Mouse (Mus musculus) mature B cell (primary cell): ENCODE measurements around the gene Adgrb3.

Source experiments
- in situ Hi-C: fragments of 300-500 bp; cut with MboI; formaldehyde crosslinking; loops from 2 replicates; pipeline ENCODE4 v1.14.3; 2019

Gene Adgrb3

DNA sequence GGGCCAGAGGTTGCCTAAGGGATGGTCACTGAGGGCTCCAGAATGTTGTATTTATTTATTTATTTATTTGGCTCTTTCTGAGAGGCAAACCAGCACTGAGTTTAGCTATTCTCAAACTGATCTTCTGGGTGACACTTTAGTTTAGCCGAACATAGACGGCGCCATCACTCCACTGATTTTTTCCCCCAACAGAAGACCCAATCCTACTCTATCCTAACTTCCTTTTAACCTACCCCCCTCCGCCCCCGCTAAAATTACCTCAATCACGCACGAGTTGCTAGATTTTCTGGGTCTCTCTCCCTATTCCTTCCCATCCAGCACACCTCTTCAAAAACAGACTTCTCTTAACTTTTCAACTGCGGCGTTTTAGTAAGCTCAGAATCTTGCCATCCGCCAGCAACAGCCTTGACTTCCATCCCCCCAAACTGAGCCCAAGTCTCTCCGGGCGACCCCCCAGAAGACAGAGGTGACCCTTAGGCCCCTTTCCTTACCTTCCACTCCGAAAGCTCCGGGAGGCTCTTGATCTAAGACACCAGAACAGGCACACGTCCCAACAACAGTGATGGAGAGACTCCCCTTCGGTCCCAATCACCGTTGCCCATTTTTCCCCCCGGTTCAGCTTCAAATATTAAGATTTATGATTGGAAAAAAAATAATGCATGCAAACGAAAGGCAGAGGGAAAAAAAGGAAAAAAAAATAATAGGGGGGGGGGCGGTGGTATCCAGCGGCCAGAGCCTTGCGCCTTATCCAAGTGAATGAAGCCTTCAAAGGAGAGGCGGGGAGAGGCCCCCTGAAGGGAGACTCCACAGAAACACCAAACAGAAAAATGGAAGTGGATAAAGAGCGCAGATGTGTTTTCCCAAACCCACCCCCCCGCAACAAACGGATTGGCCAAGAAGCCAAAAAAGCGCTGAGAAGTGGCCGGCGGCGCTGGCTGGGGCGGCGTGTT is at the start of gene Adgrb3:
TSS of gene Adgrb3 (minus strand) at position 737 of the 950 bp plus-strand sequence.
- in situ Hi-C loops: no loop called here

DNA sequence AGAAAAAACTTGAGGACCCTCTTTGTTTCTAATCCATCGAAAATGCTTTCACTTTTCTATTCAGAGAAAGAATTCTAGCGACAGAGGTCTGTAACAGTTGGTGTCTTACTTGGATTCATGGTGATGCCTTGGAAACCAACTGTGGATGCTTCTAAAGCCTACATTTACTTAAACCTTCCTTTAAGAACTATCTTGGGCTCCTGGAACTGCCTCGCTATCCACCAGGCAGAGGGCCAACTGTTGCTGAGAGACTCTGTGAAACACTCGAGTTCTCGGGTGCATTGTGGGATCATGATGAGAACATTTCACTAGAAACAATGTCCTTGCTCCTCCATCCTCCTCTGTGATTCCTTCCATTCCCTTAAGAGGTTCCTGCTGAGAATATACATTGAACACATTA is 48.0 kb upstream of the Adgrb3 start:
- in situ Hi-C loops: no loop called here

DNA sequence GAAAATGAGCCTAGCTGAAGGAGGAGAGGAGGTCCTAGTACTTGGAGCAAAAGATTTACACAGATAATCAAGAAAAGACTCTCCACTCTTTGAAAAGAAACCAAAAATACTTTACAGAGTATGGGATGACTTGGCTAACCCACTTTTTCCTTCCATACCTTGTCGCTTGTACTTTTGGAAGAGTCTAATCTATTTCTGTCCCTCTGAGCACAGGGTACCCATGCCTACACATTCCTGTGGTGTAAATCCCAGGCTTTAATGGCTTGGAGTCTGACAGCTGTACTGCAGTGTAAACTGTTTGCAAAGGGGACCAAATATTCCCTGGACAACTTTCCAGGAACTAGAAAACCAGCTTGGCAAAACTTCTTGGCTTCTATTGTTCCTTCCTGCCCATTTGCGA is 28.0 kb upstream of the Adgrb3 start:
- in situ Hi-C loops: no loop called here

DNA sequence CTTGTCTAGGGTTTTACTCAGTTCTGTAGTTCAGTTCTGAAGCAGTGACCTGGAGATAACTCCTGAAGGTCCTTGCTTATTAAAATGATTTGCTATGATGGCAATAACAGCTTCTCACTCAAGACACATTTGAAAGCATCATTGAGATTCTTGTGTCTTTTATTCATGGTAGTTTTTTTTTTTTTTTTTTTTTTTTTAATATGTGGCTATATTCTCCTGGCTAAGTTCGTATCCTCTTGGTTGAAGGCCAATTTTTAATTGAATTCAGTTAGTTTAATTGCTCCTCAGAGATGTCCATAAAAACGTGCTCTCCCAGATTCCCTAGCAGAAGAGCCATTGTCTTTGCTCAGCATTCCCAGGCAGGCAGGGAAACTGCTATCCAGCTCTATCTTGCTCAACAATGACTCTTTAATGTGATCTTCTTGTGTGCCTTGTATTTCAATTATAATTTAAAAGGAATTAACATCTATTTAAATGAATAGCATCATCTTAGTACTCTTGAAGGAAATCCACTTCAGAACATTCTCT is 25.0 kb upstream of the Adgrb3 start:
- in situ Hi-C loops: no loop called here

DNA sequence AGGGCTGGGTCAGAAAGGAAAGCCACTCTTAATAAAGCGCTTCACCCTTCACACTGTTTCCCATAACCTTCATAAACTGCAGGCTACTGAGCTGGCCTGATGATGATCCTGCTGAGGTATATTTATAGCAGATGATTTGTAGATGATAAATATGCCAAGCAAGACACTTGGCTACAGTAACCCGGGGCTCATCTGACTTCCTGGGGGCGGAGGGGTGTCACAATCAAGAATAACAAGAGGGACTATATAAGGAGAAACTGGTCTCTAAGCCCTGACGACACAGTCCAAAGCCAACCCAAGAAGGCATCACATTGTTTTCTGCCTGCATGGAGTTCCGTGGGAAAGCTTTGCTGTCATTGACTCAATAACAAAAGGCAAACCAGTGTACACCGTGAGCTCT is 2.8 kb upstream of the Adgrb3 start:
- in situ Hi-C loops: no loop called here

DNA sequence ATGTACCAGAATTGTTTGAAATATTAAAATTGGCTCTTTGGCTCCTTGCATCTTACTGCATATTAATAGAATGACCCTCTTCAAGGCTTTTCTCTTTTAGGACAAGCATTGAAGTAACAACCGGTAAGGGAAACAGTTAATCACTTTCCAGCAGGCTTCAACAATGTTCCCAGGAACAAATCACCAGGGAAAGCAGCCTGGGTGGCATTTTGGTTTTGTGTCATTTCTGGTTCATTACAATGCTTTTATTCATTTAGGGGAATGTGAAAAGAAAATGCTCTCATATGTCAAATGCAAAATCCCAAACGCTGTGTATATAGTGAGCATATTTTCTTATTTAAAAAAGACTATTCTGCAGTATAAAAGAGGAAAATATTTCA is 2.0 kb upstream of the Adgrb3 start:
- in situ Hi-C loops: no loop called here

DNA sequence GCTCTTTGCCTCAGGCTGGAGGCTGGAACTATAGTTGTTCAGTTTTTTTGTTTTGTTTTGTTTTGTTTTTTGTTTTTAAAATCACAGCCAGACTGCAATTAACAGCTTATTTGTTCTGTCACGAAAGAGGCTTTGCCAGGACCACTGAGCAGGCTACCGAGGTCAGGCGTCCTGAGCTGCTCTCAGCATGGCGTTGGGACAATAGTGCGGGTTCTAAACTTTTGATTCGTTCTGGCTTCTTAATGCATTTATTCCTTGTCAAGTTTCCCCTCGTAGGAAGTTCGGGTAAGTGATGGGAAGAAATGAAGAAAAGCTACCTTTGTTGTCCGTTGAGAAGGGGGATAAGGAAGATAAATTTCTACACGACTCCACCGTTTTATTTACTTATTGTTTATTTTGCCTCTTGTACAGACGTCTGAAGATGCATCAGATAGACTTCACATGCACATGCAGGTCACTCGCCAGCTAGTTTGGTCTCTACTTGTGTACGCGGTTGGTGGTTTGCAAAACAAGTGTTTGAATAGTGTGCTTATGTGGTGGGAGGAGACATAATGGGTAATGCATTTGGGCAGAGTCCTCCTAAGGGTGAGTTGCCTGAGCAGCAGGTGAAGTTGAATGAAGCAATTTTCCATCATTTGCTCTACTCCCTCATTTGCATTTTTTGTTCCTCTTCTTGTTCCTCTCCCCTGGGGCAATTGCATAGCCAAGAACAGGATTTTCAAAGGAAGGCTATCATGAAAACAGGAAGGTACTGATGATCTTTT is 1.4 kb upstream of the Adgrb3 start:
- in situ Hi-C loops: no loop called here

DNA sequence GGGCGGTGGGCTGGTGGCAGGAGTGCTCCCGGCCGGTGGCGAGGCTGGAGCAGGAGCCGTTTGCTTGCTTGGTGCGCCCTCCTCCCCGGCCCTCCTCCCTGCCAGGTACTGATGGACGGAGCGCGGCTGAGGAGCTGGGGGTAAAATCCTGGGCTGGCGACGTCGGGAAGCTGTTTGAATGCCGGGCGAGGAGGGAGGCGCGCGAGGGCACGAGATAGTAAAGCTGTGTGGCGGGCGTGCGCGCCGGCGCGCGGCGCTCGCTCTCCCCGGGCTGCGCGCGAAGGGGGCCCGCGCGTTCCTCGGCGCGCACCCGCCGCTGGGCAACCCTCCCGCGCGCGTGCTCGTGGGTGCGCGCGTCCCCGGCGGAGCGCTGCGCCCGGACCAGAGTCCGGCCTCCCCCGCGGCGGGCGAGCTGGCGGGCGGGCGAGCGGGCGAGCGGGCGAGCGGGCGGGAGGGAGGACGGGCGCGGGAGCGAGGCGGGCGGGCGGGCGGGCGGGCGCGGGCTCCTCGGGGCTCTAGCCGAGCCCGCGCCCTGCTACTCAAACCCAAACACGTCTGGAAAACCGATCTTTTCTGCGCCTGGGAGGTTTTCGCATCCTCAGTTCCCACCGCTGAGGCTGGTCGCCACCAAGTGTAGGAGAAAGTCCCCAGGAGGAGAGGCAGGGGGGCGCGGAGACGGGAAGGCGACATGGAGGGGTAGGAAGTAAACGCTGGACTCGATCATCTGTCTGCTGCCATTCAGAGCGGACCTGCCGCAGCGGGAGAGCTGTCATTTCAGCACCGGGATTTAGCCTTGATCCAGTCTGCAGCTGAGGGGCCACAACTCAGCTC is 629 bp upstream of the Adgrb3 start:
- in situ Hi-C loops: no loop called here

DNA sequence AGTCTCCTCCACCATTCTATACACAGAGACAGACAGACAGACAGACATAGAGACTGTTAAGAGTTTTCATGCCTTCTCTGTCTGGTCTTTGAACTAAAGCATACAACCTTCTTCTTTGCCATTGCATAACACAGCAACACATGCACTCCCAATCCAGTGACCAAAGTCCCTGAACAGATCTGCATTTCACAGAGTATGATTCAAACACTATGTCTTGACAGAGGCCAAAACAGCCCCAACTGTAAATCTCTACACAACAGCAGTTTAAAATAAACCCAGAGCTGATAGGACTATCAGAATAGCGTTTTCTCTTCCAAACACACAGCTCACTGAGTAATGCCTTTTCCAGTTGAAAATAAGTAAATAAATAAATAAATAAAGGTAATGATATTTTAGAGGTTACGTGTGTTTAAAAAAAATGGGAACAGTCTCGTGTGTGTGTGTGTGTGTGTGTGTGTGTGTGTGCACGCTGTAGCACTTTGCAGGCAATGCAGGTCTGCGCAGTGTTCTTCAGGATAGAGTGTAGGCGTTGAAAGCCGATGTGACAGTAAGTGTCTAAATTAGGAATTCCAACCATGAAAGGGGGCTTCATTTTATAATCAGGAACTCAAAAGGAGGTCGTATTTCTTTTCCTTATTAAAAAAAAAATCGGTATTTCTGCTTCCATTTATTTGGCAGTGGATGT is 1.3 kb downstream of the Adgrb3 start:
- in situ Hi-C loops: no loop called here

DNA sequence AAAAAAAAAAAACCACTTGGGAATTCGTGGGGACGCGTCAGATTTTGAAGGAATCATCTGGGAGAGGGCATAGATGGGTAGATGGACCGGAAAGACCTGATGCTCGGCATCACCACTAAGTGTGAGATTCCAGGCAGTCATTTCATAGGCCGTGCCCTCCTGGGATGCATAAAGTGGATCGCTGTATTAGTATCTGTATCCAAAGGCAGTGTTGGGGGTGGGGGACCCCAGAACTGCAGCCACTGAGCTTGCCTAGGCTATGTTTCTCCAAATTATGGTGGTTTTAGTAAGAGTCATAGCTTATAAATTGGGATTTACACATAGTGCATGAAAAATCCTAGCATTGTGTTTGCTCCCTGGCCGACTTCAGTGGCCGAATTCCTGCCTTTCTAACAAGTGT is 2.1 kb downstream of the Adgrb3 start:
- in situ Hi-C loops: no loop called here

DNA sequence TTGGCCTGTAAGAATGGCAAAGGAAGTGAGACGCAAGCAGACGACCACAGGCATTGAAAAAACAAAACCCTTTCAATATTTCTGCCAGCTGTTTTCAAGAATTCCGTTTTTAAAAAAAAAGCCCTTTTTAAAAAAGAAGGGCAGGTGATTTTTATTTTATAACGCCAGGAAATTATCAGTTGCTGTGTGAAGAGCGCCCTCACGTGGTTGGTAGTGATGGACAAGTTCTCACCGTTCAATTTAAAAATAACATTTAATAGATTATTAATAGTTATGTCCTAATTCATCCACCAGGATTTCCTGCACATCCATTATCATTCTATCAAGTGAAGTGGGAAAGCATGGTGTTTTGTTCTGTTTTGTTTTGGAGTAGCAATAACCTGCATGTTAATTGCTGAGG is 2.7 kb downstream of the Adgrb3 start:
- in situ Hi-C loops: no loop called here

DNA sequence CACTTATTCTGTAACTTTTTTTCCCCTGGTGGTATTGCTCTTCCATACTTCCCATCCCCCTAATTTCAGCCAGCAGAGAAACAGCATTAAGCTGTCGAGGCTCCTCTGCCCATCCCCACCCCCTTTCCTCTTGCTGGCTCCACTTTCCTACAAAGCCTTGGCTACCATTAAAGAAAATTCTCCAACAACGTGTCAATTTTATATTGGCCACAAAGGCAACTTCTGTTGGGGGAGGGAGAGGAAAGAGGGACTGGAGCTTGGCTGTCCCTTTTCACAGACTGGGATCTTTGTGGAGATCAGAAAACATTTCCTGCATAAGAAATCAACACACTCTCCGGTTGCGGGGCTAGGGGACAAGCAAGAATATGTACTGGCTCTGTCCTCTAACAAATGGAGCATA is 4.9 kb downstream of the Adgrb3 start:
- in situ Hi-C loops: no loop called here

DNA sequence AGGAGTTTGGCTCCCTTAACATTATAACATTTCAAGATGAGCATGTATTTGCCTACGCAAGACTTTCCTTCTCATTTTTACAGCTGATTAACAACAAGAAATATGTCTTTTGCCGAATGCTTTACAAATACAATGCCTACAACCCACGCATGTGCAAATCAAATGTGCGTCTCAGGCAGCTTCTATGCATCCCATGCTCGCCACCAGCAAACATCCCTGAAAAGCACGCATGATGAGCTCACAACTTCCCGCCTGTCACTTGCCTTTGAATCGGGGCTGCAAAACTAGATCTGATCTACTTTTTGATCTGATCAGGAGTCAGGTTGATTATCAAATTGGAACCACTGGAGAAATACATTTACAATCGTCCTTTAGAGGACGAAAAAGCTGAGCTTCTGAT is 5.5 kb downstream of the Adgrb3 start:
- in situ Hi-C loops: no loop called here

DNA sequence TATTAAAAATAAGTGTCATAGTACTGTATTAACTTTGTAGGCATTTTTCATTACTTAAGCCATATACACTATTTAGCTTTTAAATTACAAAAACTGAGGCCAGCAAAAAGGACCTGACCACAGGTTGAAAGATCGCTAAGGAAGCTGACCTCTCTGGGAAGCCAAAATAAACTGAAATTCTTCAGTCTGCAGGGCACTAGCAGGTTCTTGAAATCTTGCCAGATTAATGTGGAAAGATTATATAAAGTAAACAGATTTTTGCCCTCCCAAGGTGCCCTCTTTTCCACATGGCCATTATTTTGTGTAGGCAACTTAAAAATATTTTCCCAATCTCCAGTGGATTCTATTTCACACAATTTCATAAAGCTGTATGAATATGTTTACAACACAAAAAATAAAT is 14.0 kb downstream of the Adgrb3 start:
- in situ Hi-C loops: no loop called here

DNA sequence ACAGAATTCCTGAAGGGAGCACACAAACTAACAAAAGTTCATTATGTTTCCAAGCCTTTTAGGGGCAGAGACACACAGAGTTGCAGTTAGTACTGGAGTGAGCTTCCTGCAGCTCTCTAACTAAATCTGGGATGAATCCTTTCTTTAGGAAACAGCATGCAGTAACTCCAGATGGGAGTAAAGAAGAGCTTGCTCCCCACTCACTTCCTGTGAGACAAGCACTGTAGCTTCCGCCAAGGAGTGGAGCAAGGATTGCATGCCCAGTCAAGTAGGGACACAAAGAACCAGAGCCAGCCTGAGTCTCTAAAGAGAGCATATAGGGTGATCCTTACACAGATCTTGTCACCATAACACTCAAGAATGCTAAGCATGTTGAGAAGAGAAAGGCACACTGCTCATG is 50.7 kb downstream of the Adgrb3 start:
- in situ Hi-C loops: no loop called here

DNA sequence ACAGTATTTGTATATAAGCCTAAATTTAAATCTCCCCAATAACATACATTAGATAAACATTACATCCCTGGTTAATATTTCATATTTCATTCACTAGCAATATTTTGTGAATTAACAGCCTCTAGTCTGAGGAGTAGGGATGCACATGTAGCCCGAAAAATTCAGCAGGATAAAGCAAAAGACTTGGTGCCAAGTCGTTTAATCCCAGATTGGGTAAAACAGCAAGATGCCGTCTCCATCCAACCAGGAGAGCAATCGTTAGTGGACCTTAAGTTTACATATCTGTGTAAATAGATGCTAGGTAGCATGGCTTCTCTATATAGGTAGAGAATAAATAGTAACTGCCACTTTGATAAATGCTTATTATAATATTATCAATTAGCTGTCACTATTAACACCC is 52.0 kb downstream of the Adgrb3 start:
- in situ Hi-C loops: no loop called here

DNA sequence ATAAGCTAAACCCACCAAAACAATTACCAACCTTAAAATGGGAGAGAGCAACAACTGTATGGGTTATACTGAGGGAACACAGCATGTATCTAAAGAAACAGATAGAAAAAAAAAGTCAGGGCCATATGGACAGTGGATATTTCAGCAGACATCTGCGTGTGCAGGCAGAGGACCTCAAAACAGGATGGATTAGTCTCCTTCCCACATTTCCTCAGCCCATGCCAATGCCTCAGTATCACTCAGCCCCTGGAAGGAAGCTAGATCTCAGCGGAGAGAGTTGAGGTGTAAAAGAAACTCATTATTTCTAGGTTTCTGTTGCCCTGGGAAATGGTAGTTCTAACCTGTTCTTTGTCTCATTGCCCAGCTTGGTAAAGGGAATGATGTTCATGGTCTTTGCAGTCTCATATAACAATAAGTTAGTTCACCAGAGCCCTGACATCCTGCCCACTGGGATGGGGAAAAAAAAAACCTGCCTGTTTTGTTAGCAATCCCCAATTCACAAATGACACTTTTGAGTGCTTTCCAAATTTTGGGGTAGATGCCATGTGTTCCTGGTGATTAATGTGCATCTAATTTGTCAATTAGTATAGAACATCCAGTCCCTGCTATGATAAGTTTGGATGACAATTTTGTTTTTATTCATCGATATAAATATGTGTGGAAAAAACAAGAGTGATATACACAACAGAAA is 53.9 kb downstream of the Adgrb3 start:
- in situ Hi-C loops: no loop called here

DNA sequence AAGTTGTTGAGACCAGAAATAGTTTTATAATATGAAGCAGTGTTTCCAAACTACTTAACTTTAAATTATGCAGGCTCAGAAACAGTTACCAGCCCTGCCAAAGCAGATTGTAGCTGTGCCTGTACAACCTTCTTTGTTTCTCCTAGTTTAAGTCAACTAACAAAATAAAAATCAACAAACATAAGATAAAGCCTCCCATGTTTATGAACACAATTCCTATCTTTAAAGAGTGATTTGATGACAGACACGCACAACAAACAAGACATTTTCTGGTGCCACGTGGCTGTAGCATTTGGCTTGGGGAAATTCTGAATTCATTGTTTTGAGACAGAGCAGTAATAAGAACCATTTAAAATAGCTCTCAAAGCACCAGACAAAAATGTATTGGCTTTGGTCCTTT is 60.5 kb downstream of the Adgrb3 start:
- in situ Hi-C loops: no loop called here

DNA sequence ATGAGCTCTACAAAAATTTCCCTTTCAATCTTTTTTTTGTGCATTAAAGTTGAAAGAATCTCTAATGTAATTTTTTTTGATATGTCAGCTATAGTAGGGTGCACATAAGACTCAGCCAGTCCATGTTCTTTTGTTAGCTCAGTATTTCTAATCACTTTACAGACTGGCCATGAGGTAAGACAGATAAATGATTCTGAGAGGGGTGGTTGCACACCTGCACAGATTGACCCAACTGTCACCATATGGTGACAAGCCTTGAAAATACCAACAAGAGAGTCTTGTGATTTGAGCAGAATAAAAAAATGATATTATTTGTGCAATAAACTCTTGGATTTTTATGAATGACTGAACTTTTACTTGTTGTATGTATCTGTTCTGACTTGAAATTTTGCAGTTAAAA is 74.2 kb downstream of the Adgrb3 start:
- in situ Hi-C loops: no loop called here

DNA sequence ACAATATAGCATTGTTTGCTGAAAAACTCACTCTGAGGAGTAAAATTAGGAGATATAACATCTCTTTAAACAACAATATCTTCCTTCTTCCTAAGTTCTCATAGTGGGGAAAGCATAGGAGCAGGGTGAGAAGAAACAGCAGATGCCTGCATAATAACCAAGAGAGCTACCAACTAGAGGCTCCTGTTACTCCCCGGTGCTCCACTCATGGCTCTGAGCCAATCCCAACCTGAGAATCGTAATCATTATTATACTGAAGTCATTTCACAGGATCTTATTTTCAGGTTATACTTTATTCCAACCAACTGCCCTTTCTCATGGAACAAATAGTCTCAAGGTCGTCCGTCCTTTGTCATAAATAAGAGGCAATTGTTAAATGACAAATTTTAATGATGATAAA is 75.0 kb downstream of the Adgrb3 start:
- in situ Hi-C loops: no loop called here

DNA sequence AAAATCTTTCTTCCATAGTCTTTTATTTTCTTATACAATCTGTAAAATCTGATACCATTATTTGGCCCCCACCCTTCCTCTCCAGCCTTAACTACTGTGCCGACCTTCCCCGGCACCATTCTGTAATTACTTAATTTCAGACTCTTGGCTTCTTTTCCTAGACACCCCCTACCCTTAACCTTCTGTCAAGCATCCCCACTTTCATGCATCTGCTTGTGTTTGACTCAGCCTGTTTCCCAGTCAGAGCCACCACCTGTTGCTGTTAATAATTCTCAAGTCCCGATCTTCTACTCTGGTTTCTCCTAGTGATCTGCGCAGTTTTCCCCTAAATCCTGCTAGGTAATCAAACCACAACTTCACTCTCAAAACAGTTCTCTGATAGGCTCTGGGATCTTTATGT is 83.9 kb downstream of the Adgrb3 start:
- in situ Hi-C loops: no loop called here
